Mouse (Mus musculus) cerebellum, adult 11-12 months (tissue): ENCODE measurements around the gene Slc35e3.
A peak's percentile ranks its signal among the peaks of the same experiment; 100 is the strongest.

ENCODE experiments used
- DNase-seq: peaks from one replicate; pipeline ENCODE4 v3.0.0; 2022

Slc35e3 gene

GRCm38 (mm10) chr10:117746297-117746883 lies at the start of gene Slc35e3:
Slc35e3 (minus strand) TSS chr10:117746365.
- peak; percentile 96 for DNase-seq

GRCm38 (mm10) chr10:117795206-117795605 lies 49.0 kb upstream of the Slc35e3 start:
- no peak for DNase-seq

- DNase-seq, result peak; percentile 16
Measured at GRCm38 (mm10) chr10:117793436-117794030, 47.4 kb upstream of the Slc35e3 start.

GRCm38 (mm10) chr10:117792141-117793091 lies 46.3 kb upstream of the Slc35e3 start, which contains the start of gene Nup107:
Nup107 (minus strand) TSS chr10:117792705.
- DNase-seq, result peak; percentile 100

GRCm38 (mm10) chr10:117791171-117791470 lies 45.0 kb upstream of the Slc35e3 start:
- DNase-seq, result no peak

- DNase-seq, result no peak
Measured at GRCm38 (mm10) chr10:117790421-117791170, 44.4 kb upstream of the Slc35e3 start.

GRCm38 (mm10) chr10:117790011-117790410 lies 43.8 kb upstream of the Slc35e3 start:
- no peak for DNase-seq

GRCm38 (mm10) chr10:117784646-117785045 lies 38.5 kb upstream of the Slc35e3 start:
- DNase-seq, result no peak

GRCm38 (mm10) chr10:117783786-117784420 lies 37.7 kb upstream of the Slc35e3 start:
- DNase-seq, result no peak

- DNase-seq, result no peak
Measured at GRCm38 (mm10) chr10:117782491-117783260, 36.5 kb upstream of the Slc35e3 start.

GRCm38 (mm10) chr10:117782056-117782455 lies 35.9 kb upstream of the Slc35e3 start:
- DNase-seq, result no peak

GRCm38 (mm10) chr10:117781021-117781725 lies 35.0 kb upstream of the Slc35e3 start:
- no peak for DNase-seq

GRCm38 (mm10) chr10:117780306-117780911 lies 34.2 kb upstream of the Slc35e3 start:
- DNase-seq, result no peak

- DNase-seq, result no peak
Measured at GRCm38 (mm10) chr10:117779581-117780305, 33.6 kb upstream of the Slc35e3 start.

- no peak for DNase-seq
Measured at GRCm38 (mm10) chr10:117778951-117779350, 32.8 kb upstream of the Slc35e3 start.

GRCm38 (mm10) chr10:117778328-117778910 lies 32.3 kb upstream of the Slc35e3 start:
- DNase-seq, result no peak

GRCm38 (mm10) chr10:117777501-117778327 lies 31.5 kb upstream of the Slc35e3 start:
- no peak for DNase-seq

- DNase-seq, result no peak
Measured at GRCm38 (mm10) chr10:117777103-117777470, 30.9 kb upstream of the Slc35e3 start.
